Mouse (Mus musculus) midbrain, embryonic 13.5 days (tissue): ENCODE measurements around the gene Mrpl51. TPM values are rescaled to one million over a fixed set of nuclear protein-coding genes. Genes with fewer than 3 reads are reported as not detected.
A peak's percentile ranks its signal among the peaks of the same experiment; 100 is the strongest.

ENCODE experiments used
- ATAC-seq: fragments of 200-750 bp; cut with Nextera tagmentation; 2 replicates; pipeline ENCODE4 v1.8.0; 2017; ENCODE audit warnings: mild to moderate bottlenecking, moderate TSS enrichment, moderate library complexity
- H3K27ac ChIP-seq: fragments of 300-500 bp; sonication (generic); 2 replicates; pipeline ENCODE4 v1.5.1; 2015; ENCODE audit warnings: inconsistent platforms, mild to moderate bottlenecking, moderate library complexity
- H3K27me3 ChIP-seq: fragments of 300-500 bp; sonication (generic); 2 replicates; pipeline ENCODE4 v1.6.1; 2015; ENCODE audit warnings: mild to moderate bottlenecking, inconsistent platforms
- H3K36me3 ChIP-seq: fragments of 300-500 bp; sonication (generic); 2 replicates; pipeline ENCODE4 v1.6.1; 2015; ENCODE audit warnings: mild to moderate bottlenecking, inconsistent platforms
- H3K4me1 ChIP-seq: fragments of 300-500 bp; sonication (generic); replicated peaks from 2 replicates; pipeline ENCODE4 v1.6.1; 2015; ENCODE audit warnings: inconsistent platforms
- H3K4me2 ChIP-seq: fragments of 300-500 bp; sonication (generic); replicated peaks from 2 replicates; pipeline ENCODE4 v1.6.1; 2015; ENCODE audit warnings: moderate library complexity, mild to moderate bottlenecking, inconsistent platforms
- H3K4me3 ChIP-seq: fragments of 300-500 bp; sonication (generic); replicated peaks from 2 replicates; pipeline ENCODE4 v1.5.1; 2015; ENCODE audit warnings: mild to moderate bottlenecking, inconsistent platforms
- H3K9ac ChIP-seq: fragments of 300-500 bp; sonication (generic); replicated peaks from 2 replicates; pipeline ENCODE4 v1.6.1; 2015; ENCODE audit warnings: mild to moderate bottlenecking, inconsistent platforms
- H3K9me3 ChIP-seq: fragments of 300-500 bp; sonication (generic); 2 replicates; pipeline ENCODE4 v1.6.1; 2016; ENCODE audit warnings: mild to moderate bottlenecking, inconsistent platforms
- WGBS: fragments of 180-500 bp; shearing (Covaris S2); methylation state at CpG from one replicate; pipeline ENCODE4 v1.1.7; 2015; 5-methylcytosine and 5-hydroxymethylcytosine counted together
- polyA plus RNA-seq: library from polyadenylated mRNA; unstranded; fragments of >200 nt; fragmentation: Nextera tagmentation; extraction: Ambion mirVana; gene quantifications from 2 replicates; pipeline ENCODE4 v1.2.1, GENCODE M21; 2015

The Mrpl51 gene
- 163 and 165 TPM in 2 replicates for polyA plus RNA-seq

- peak; percentile 98 for ATAC-seq
- H3K9me3 ChIP-seq = no peaks in the 10 kb centered on the region
- peak within 1 kb of the TSS; percentile 90 for H3K4me2 ChIP-seq
- peak within 1 kb of the TSS; percentile 72 for H3K4me3 ChIP-seq
- peaks cover 48% of the 10 kb centered on the region for H3K36me3 ChIP-seq
- H3K9ac ChIP-seq = peak within 1 kb of the TSS; percentile 83
- under 1% methylated on average over 54 of the region's 54 CpGs for WGBS
- peak within 1 kb of the TSS; percentile 100 for H3K27ac ChIP-seq
- peaks cover 39% of the 10 kb centered on the region for H3K4me1 ChIP-seq
- H3K27me3 ChIP-seq = no peaks in the 10 kb centered on the region
Measured at GRCm38 (mm10) chr6:125191332-125192015, at the start of gene Mrpl51, which contains the start of gene Ncapd2. Gene Mrpl51, plus strand, starts transcription at chr6:125191801. Gene Ncapd2, minus strand, starts transcription at chr6:125191701.

- H3K36me3 ChIP-seq = peaks cover 67% of the 10 kb centered on the region
- peaks cover 25% of the 10 kb centered on the region for H3K4me1 ChIP-seq
- H3K27ac ChIP-seq = no peak overlapping the region
- WGBS = 93% methylated on average over 8 of the region's 8 CpGs
- no peaks in the 10 kb centered on the region for H3K27me3 ChIP-seq
- no peaks in the 10 kb centered on the region for H3K9me3 ChIP-seq
- no peak overlapping the region for H3K4me3 ChIP-seq
- no peak overlapping the region for H3K4me2 ChIP-seq
- no peak for ATAC-seq
- H3K9ac ChIP-seq = no peak overlapping the region
Measured at GRCm38 (mm10) chr6:125142436-125142835, 49.2 kb upstream of the Mrpl51 start.

- Histone ChIP-seq H3K4me3 (no peak overlapping the region), H3K9ac (no peak overlapping the region), H3K4me2 (no peak overlapping the region), H3K9me3 (no peaks in the 10 kb centered on the region), H3K27me3 (no peaks in the 10 kb centered on the region), H3K4me1 (peaks cover 32% of the 10 kb centered on the region), H3K27ac (no peak overlapping the region), H3K36me3 (peaks cover 60% of the 10 kb centered on the region)
- no peak for ATAC-seq
- WGBS = 77% methylated on average over 3 of the region's 3 CpGs
Measured at GRCm38 (mm10) chr6:125143128-125143527, 48.5 kb upstream of the Mrpl51 start.

- H3K4me3 ChIP-seq = no peak overlapping the region
- H3K4me1 ChIP-seq = peaks cover 40% of the 10 kb centered on the region
- no peak overlapping the region for H3K9ac ChIP-seq
- no peaks in the 10 kb centered on the region for H3K27me3 ChIP-seq
- H3K36me3 ChIP-seq = peaks cover 52% of the 10 kb centered on the region
- no peak overlapping the region for H3K4me2 ChIP-seq
- H3K9me3 ChIP-seq = no peaks in the 10 kb centered on the region
- WGBS = 89% methylated on average over 9 of the region's 9 CpGs
- 0 out of 2 replicates have a peak overlapping the region, but pooled peaks have one; percentile 87 for H3K27ac ChIP-seq
- no peak for ATAC-seq
Measured at GRCm38 (mm10) chr6:125143904-125144303, 47.7 kb upstream of the Mrpl51 start.

GRCm38 (mm10) chr6:125145001-125145400 is 46.6 kb upstream of the Mrpl51 start, which contains the start of gene Iffo1:
Gene Iffo1, plus strand, starts transcription at chr6:125145241.
- peak; percentile 96 for ATAC-seq
- Histone ChIP-seq H3K4me2 (peak within 1 kb of the TSS; percentile 89), H3K9me3 (no peaks in the 10 kb centered on the region), H3K27ac (peak within 1 kb of the TSS; percentile 87), H3K9ac (peak within 1 kb of the TSS; percentile 93), H3K27me3 (no peaks in the 10 kb centered on the region), H3K4me3 (peak within 1 kb of the TSS; percentile 71), H3K36me3 (peaks cover 46% of the 10 kb centered on the region), H3K4me1 (peaks cover 47% of the 10 kb centered on the region)
- WGBS = under 1% methylated on average over 16 of the region's 16 CpGs

GRCm38 (mm10) chr6:125145479-125145951 is 46.1 kb upstream of the Mrpl51 start:
- peak; percentile 80 for ATAC-seq
- H3K4me1 ChIP-seq = peaks cover 47% of the 10 kb centered on the region
- peak overlapping the region; percentile 71 for H3K4me3 ChIP-seq
- H3K27ac ChIP-seq = peak overlapping the region; percentile 87
- no peaks in the 10 kb centered on the region for H3K9me3 ChIP-seq
- H3K9ac ChIP-seq = peak overlapping the region; percentile 93
- WGBS = under 1% methylated on average over 35 of the region's 35 CpGs
- no peaks in the 10 kb centered on the region for H3K27me3 ChIP-seq
- H3K36me3 ChIP-seq = peaks cover 44% of the 10 kb centered on the region
- peak overlapping the region; percentile 89 for H3K4me2 ChIP-seq

- H3K4me3 ChIP-seq = peak overlapping the region; percentile 71
- peak overlapping the region; percentile 89 for H3K4me2 ChIP-seq
- peak overlapping the region; percentile 93 for H3K9ac ChIP-seq
- no peak for ATAC-seq
- 54% methylated on average over 7 of the region's 7 CpGs for WGBS
- peak overlapping the region; percentile 87; the same call in 1 of the 2 replicates for H3K27ac ChIP-seq
- H3K9me3 ChIP-seq = no peaks in the 10 kb centered on the region
- peaks cover 47% of the 10 kb centered on the region for H3K4me1 ChIP-seq
- H3K36me3 ChIP-seq = peaks cover 39% of the 10 kb centered on the region
- H3K27me3 ChIP-seq = no peaks in the 10 kb centered on the region
Measured at GRCm38 (mm10) chr6:125146148-125146547, 45.5 kb upstream of the Mrpl51 start.

- Histone ChIP-seq H3K27me3 (no peaks in the 10 kb centered on the region), H3K4me1 (peaks cover 47% of the 10 kb centered on the region), H3K4me3 (peak overlapping the region; percentile 71), H3K4me2 (peak overlapping the region; percentile 89), H3K27ac (no peak overlapping the region), H3K9me3 (no peaks in the 10 kb centered on the region), H3K36me3 (peaks cover 39% of the 10 kb centered on the region), H3K9ac (peak overlapping the region; percentile 93)
- 82% methylated on average over 4 of the region's 4 CpGs for WGBS
- no peak for ATAC-seq
Measured at GRCm38 (mm10) chr6:125146797-125147196, 44.8 kb upstream of the Mrpl51 start.

GRCm38 (mm10) chr6:125147329-125147728 is 44.3 kb upstream of the Mrpl51 start:
- Histone ChIP-seq H3K4me3 (peak overlapping the region; percentile 71), H3K27ac (peak overlapping the region; percentile 5; the same call in 1 of the 2 replicates), H3K27me3 (no peaks in the 10 kb centered on the region), H3K9me3 (no peaks in the 10 kb centered on the region), H3K4me1 (peaks cover 47% of the 10 kb centered on the region), H3K4me2 (peak overlapping the region; percentile 89), H3K9ac (peak overlapping the region; percentile 93), H3K36me3 (peaks cover 38% of the 10 kb centered on the region)
- ATAC-seq = no peak
- 57% methylated on average over 10 of the region's 10 CpGs for WGBS

GRCm38 (mm10) chr6:125148251-125148925 is 43.2 kb upstream of the Mrpl51 start:
- H3K27me3 ChIP-seq = no peaks in the 10 kb centered on the region
- H3K36me3 ChIP-seq = peaks cover 39% of the 10 kb centered on the region
- no peak overlapping the region for H3K4me3 ChIP-seq
- peak overlapping the region; percentile 93 for H3K9ac ChIP-seq
- no peaks in the 10 kb centered on the region for H3K9me3 ChIP-seq
- H3K27ac ChIP-seq = peak overlapping the region; percentile 39
- peak overlapping the region; percentile 89 for H3K4me2 ChIP-seq
- H3K4me1 ChIP-seq = peaks cover 47% of the 10 kb centered on the region
- 76% methylated on average over 18 of the region's 18 CpGs for WGBS
- ATAC-seq = no peak

- Histone ChIP-seq H3K27ac (peak overlapping the region; percentile 39; the same call in 1 of the 2 replicates), H3K9ac (peak overlapping the region; percentile 93), H3K4me1 (peaks cover 47% of the 10 kb centered on the region), H3K4me2 (peak overlapping the region; percentile 89; the same call in 1 of the 2 replicates), H3K4me3 (no peak overlapping the region), H3K9me3 (no peaks in the 10 kb centered on the region), H3K27me3 (no peaks in the 10 kb centered on the region), H3K36me3 (peaks cover 41% of the 10 kb centered on the region)
- ATAC-seq = no peak
- WGBS = 81% methylated on average over 16 of the region's 16 CpGs
Measured at GRCm38 (mm10) chr6:125148926-125149568, 42.6 kb upstream of the Mrpl51 start.
